Mouse (Mus musculus) liver, embryonic 16.5 days (tissue): ENCODE measurements around the gene 4933415F23Rik. TPM values are rescaled to one million over a fixed set of nuclear protein-coding genes. Genes with fewer than 3 reads are reported as not detected.
"Not testable (repeated sequence)": the region's sequence is repeated elsewhere in the genome, so short reads cannot be mapped to it uniquely, and the experiment has no call there.

Source experiments
- ATAC-seq: fragments of 200-750 bp; cut with Nextera tagmentation; 2 replicates; pipeline ENCODE4 v1.8.0; 2017; ENCODE audit warnings: low read depth, mild to moderate bottlenecking, moderate number of reproducible peaks, moderate library complexity
- H3K27ac ChIP-seq: fragments of 300-500 bp; sonication (generic); 2 replicates; pipeline ENCODE4 v1.5.1; 2014; ENCODE audit warnings: mild to moderate bottlenecking, low read length
- H3K27me3 ChIP-seq: fragments of 300-500 bp; sonication (generic); 2 replicates; pipeline ENCODE4 v1.6.1; 2014; ENCODE audit warnings: low read depth, low read length, mixed read lengths; ENCODE audit not compliant: control insufficient read depth, insufficient read depth
- H3K36me3 ChIP-seq: fragments of 300-500 bp; sonication (generic); 2 replicates; pipeline ENCODE4 v1.6.1; 2014; ENCODE audit warnings: mild to moderate bottlenecking; ENCODE audit not compliant: control insufficient read depth, insufficient read depth
- H3K4me1 ChIP-seq: fragments of 300-500 bp; sonication (generic); 2 replicates; pipeline ENCODE4 v1.6.1; 2014; ENCODE audit warnings: low read depth, low read length, mixed read lengths; ENCODE audit not compliant: control insufficient read depth
- H3K4me2 ChIP-seq: fragments of 300-500 bp; sonication (generic); 2 replicates; pipeline ENCODE4 v1.6.1; 2014; ENCODE audit warnings: low read depth, low read length, mixed read lengths
- H3K4me3 ChIP-seq: fragments of 300-500 bp; sonication (generic); 2 replicates; pipeline ENCODE4 v1.5.1; 2014; ENCODE audit warnings: low read depth, mild to moderate bottlenecking, low read length
- H3K9ac ChIP-seq: fragments of 300-500 bp; sonication (generic); 2 replicates; pipeline ENCODE4 v1.6.1; 2014; ENCODE audit warnings: low read depth, low read length
- H3K9me3 ChIP-seq: fragments of 300-500 bp; sonication (generic); replicated peaks from 2 replicates; pipeline ENCODE4 v1.6.1; 2016; ENCODE audit warnings: low read length; ENCODE audit not compliant: control insufficient read depth
- WGBS: fragments of 180-500 bp; shearing (Covaris S2); extraction: QIAGEN DNeasy Blood & Tissue Kit; methylation state at CpG from one replicate; pipeline ENCODE4 v1.1.7; 2014; ENCODE audit not compliant: insufficient replicate concordance; 5-methylcytosine and 5-hydroxymethylcytosine counted together
- polyA plus RNA-seq: library from polyadenylated mRNA; unstranded; fragments of >200 nt; fragmentation: Nextera tagmentation; extraction: Ambion mirVana; gene quantifications from 2 replicates; pipeline ENCODE4 v1.2.1, GENCODE M21; 2015

Gene 4933415F23Rik
- polyA plus RNA-seq, result not detected in 2 replicates

DNA sequence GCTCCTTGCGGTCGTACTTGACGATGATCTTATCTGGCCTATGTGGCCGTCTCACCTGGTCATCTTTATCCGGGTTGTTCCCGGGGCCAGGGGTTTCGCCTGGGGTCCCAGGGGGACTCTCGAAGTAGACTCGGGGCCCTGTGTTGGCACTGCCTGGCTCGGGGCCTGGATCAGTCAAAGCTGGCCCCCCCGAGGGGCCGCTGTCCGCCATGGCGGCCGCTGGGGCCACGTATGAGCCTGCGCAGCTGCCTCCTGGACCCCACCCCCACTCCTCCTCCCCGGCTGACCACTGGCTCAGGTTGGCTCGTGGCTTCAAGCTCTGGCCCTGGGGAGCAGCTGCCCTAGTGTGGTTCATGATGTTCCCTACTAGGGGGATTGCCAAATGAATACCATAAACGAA lies at the start of gene 4933415F23Rik:
4933415F23Rik (minus strand) TSS at position 233 of the 400 bp plus-strand sequence.
- 73% methylated on average over 20 of the region's 20 CpGs for WGBS
- H3K4me2 ChIP-seq, result no peak within 1 kb of the TSS
- ATAC-seq, result no peak

DNA sequence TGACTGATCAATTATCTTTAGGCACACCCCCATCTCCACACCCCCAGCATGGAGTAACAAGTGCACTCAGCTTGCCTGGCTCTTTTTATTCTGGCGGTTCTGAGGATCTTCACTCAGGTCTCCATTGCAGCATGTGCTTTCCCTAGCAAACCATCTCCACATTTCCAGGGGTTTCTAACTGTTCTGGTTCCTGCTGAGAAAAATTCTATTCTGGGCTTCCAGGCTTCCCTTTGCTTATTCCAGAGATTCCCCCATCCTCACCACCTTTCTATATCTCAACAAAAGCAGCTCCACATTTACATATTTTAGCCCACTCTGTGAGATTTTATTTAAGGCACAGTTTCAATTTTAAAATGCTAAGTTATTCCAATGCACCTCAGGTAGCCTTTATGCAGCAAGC lies 49.7 kb upstream of the 4933415F23Rik start:
- Histone ChIP-seq H3K4me3 (no peak overlapping the region), H3K9ac (no peak overlapping the region), H3K27ac (no peak overlapping the region), H3K4me2 (no peak overlapping the region), H3K36me3 (no peaks in the 10 kb centered on the region), H3K4me1 (no peaks in the 10 kb centered on the region), H3K9me3 (no peaks in the 10 kb centered on the region), H3K27me3 (no peaks in the 10 kb centered on the region)
- ATAC-seq, result no peak
- WGBS, result 50% methylated on average over 1 of the region's 1 CpGs

More for the DNA sequence above, at the start of gene 4933415F23Rik:
- H3K36me3 ChIP-seq, result no peaks in the 10 kb centered on the region
- H3K9me3 ChIP-seq, result no peaks in the 10 kb centered on the region
- H3K9ac ChIP-seq, result no peak within 1 kb of the TSS
- H3K27me3 ChIP-seq, result no peaks in the 10 kb centered on the region
- no peaks in the 10 kb centered on the region for H3K4me1 ChIP-seq
- H3K4me3 ChIP-seq, result no peak within 1 kb of the TSS
- H3K27ac ChIP-seq, result no peak within 1 kb of the TSS

DNA sequence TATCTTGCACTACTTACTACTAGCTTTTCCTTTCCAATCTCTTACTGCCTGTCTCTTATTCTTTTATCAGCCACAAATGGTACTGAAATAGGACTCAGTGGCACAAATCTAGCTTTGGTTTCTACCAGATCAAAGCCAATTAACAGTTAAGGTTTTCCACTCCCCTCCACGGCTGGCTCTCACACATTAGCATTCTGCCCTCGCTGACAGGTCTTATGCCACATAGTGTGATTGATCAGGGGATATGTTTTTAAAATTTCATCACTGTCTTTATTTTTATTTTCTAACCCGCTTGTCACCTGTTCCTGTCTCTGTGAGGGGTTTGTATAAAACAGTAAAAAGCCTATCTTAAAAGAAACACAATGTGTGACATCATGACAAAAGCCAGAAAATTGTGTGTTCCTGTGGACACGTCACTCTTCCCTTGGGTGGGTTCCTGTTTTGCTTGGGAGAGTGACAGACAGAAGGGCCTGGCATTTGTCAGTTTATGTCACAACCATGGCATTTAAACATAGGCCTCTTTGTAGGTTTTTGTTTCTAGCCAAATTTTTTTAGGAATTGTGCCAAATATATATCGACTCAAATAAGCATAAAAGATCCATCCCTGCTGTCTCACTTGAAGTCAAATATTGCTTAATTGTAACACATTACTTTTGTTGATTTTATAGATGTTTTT lies 44.3 kb upstream of the 4933415F23Rik start:
- Histone ChIP-seq H3K9ac (no peak overlapping the region), H3K4me1 (no peaks in the 10 kb centered on the region; the same call in 1 of the 2 replicates), H3K4me3 (no peak overlapping the region), H3K27ac (no peak overlapping the region), H3K9me3 (no peaks in the 10 kb centered on the region), H3K36me3 (no peaks in the 10 kb centered on the region), H3K27me3 (no peaks in the 10 kb centered on the region), H3K4me2 (no peak overlapping the region)
- WGBS, result 45% methylated on average over 5 of the region's 5 CpGs
- ATAC-seq, result no peak

GRCm38 (mm10) chr1:23141121-23141811 lies 39.2 kb upstream of the 4933415F23Rik start:
- Histone ChIP-seq H3K27me3 (no peaks in the 10 kb centered on the region), H3K4me2 (no peak overlapping the region), H3K4me1 (no peaks in the 10 kb centered on the region), H3K36me3 (no peaks in the 10 kb centered on the region), H3K4me3 (no peak overlapping the region), H3K9ac (no peak overlapping the region), H3K27ac (no peak overlapping the region), H3K9me3 (no peaks in the 10 kb centered on the region)
- WGBS, result 62% methylated on average over 10 of the region's 10 CpGs
- ATAC-seq, result no peak

DNA sequence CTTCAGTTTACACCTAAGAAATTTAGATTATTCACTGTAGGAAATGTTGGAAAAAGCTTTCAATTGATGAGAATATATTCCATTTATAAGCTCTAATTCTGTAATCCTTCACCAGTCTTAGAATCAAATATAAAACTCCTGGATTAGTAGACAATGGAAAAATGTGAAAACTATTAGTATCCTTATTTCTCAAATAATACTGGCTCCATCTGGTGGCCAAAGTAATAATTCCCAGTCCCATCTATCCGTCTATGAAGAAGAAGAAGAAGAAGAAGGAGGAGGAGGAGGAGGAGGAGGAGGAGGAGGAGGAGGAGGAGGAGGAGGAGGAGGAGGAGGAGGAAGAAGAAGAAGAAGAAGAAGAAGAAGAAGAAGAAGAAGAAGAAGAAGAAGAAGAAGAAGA lies 38.5 kb upstream of the 4933415F23Rik start:
- H3K9ac ChIP-seq, H3K9me3 ChIP-seq, H3K4me3 ChIP-seq, H3K27ac ChIP-seq, ATAC-seq, H3K4me2 ChIP-seq, H3K27me3 ChIP-seq, H3K4me1 ChIP-seq, H3K36me3 ChIP-seq: not testable (repeated sequence)
- no CpG with 5 or more reads among the region's 1 CpGs for WGBS

DNA sequence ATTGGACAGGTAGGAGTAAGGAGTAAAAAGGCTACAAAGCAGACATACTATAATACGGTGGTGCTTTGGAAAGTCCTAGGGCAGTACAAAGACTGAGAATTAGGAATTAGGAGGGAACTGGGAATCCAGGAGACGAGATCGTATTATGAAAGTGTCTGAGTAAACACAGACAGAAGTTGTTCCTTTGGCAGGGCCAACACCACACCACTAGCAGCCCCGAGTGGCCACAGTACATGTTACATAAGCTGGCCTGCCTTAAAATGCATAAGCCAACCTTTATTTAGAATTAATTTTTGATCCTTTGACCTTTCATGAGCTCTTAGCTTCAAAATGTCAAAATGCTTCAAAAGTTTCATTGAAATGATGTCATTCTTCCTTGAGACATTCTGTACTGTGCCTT lies 18.8 kb upstream of the 4933415F23Rik start:
- Histone ChIP-seq H3K9ac (no peak overlapping the region), H3K4me3 (no peak overlapping the region), H3K27ac (no peak overlapping the region), H3K4me1 (no peaks in the 10 kb centered on the region), H3K9me3 (no peaks in the 10 kb centered on the region), H3K36me3 (no peaks in the 10 kb centered on the region), H3K27me3 (no peaks in the 10 kb centered on the region), H3K4me2 (no peak overlapping the region)
- 47% methylated on average over 4 of the region's 4 CpGs for WGBS
- no peak for ATAC-seq

DNA sequence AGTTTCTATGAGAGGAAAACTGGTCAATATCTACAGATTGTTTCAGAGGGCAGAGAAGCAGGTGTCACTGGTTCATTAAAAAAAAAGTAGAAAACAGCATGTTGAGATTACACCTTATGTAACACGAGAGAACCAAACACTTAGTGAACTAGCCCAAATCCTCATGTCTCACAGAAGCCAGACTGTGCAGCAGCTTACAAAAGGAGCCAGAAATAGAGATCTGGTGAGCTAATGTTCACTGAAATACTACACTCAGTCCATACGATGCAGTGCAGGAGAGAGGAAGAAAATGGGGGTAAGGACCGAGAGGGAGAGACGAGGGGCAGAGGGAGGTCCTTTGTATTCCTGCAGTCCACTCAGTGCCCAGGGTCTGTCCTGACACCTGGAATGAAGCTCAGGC lies 17.4 kb upstream of the 4933415F23Rik start:
- no peaks in the 10 kb centered on the region for H3K36me3 ChIP-seq
- no peak overlapping the region for H3K27ac ChIP-seq
- no peaks in the 10 kb centered on the region for H3K4me1 ChIP-seq
- H3K27me3 ChIP-seq, result no peaks in the 10 kb centered on the region
- 64% methylated on average over 4 of the region's 4 CpGs for WGBS
- no peak overlapping the region for H3K4me2 ChIP-seq
- H3K9me3 ChIP-seq, result no peaks in the 10 kb centered on the region
- no peak overlapping the region for H3K9ac ChIP-seq
- H3K4me3 ChIP-seq, result no peak overlapping the region
- ATAC-seq, result no peak

- Histone ChIP-seq H3K27ac (no peak overlapping the region), H3K4me2 (no peak overlapping the region), H3K9ac (no peak overlapping the region), H3K4me3 (no peak overlapping the region), H3K4me1 (no peaks in the 10 kb centered on the region), H3K36me3 (no peaks in the 10 kb centered on the region), H3K9me3 (no peaks in the 10 kb centered on the region), H3K27me3 (no peaks in the 10 kb centered on the region)
- no peak for ATAC-seq
- 37% methylated on average over 3 of the region's 3 CpGs for WGBS
Measured at GRCm38 (mm10) chr1:23117423-23117822, 15.4 kb upstream of the 4933415F23Rik start.

DNA sequence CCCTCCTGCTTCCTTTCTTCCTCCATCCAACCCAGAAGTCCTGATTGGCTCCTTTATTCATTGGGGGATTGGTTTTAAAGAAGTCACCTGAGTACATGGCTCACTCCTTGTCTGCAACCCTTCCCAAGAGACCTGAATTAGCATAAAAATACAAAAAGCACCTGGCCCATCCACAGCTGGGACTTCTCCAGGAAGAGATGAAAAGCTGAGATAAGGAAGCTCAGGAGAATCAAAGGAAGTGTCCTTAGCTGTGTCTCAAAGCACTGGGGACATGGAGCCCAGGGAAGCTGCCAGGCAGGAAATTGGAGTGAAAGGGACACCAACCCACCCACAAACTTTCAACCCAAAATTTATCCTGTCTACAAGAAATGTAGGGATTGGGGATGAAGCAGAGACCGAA lies 7.1 kb upstream of the 4933415F23Rik start:
- Histone ChIP-seq H3K4me1 (no peaks in the 10 kb centered on the region), H3K36me3 (no peaks in the 10 kb centered on the region), H3K4me2 (no peak overlapping the region), H3K27me3 (no peaks in the 10 kb centered on the region), H3K4me3 (no peak overlapping the region), H3K9ac (no peak overlapping the region), H3K27ac (no peak overlapping the region), H3K9me3 (no peaks in the 10 kb centered on the region)
- ATAC-seq, result no peak
- WGBS, result 59% methylated on average over 1 of the region's 1 CpGs
